Mouse (Mus musculus) forebrain, embryonic 12.5 days (tissue): ENCODE data around the gene Dnajc15. TPM values are rescaled to one million over a fixed set of nuclear protein-coding genes. Genes with fewer than 3 reads are reported as not detected.

ENCODE experiments used
- ATAC-seq: fragments of 200-750 bp; cut with Nextera tagmentation; 2 replicates; pipeline ENCODE4 v1.8.0; 2017; ENCODE audit warnings: moderate TSS enrichment; ENCODE audit not compliant: low FRiP score
- H3K27ac ChIP-seq: fragments of 300-500 bp; sonication (generic); 2 replicates; pipeline ENCODE4 v1.5.1; 2016; ENCODE audit warnings: mild to moderate bottlenecking
- H3K27me3 ChIP-seq: fragments of 300-500 bp; sonication (generic); 2 replicates; pipeline ENCODE4 v1.6.1; 2016; ENCODE audit warnings: mild to moderate bottlenecking
- H3K36me3 ChIP-seq: fragments of 300-500 bp; sonication (generic); replicated peaks from 2 replicates; pipeline ENCODE4 v1.6.1; 2016; ENCODE audit warnings: mild to moderate bottlenecking
- H3K4me1 ChIP-seq: fragments of 300-500 bp; sonication (generic); 2 replicates; pipeline ENCODE4 v1.6.1; 2016
- H3K4me2 ChIP-seq: fragments of 300-500 bp; sonication (generic); 2 replicates; pipeline ENCODE4 v1.6.1; 2016; ENCODE audit warnings: mild to moderate bottlenecking, moderate library complexity
- H3K4me3 ChIP-seq: fragments of 300-500 bp; sonication (generic); replicated peaks from 2 replicates; pipeline ENCODE4 v1.5.1; 2016; ENCODE audit warnings: mild to moderate bottlenecking
- H3K9ac ChIP-seq: fragments of 300-500 bp; sonication (generic); 2 replicates; pipeline ENCODE4 v1.6.1; 2016; ENCODE audit warnings: mild to moderate bottlenecking
- H3K9me3 ChIP-seq: fragments of 300-500 bp; sonication (generic); 2 replicates; pipeline ENCODE4 v1.6.1; 2016
- WGBS: fragments of 180-500 bp; shearing (Covaris S2); methylation state at CpG from one replicate; pipeline ENCODE4 v1.1.7; 2016; 5-methylcytosine and 5-hydroxymethylcytosine counted together
- polyA plus RNA-seq: library from polyadenylated mRNA; unstranded; fragments of >200 nt; fragmentation: Nextera tagmentation; extraction: Ambion mirVana; gene quantifications from 2 replicates; pipeline ENCODE4 v1.2.1, GENCODE M21; 2016

Dnajc15 gene
- polyA plus RNA-seq, 1 experiment from 2014 or later: 89.5 TPM

GRCm38 (mm10) chr14:77777365-77777764 lies 97.6 kb downstream of the Dnajc15 start:
- Histone ChIP-seq H3K27ac (no peak overlapping the region), H3K27me3 (no peaks in the 10 kb centered on the region), H3K4me3 (no peak overlapping the region), H3K4me2 (no peak overlapping the region), H3K36me3 (no peaks in the 10 kb centered on the region), H3K9ac (no peak overlapping the region), H3K4me1 (no peaks in the 10 kb centered on the region; the same call in 1 of the 2 replicates), H3K9me3 (no peaks in the 10 kb centered on the region)
- no peak for ATAC-seq
- 89% methylated on average over 1 of the region's 1 CpGs for WGBS

DNA sequence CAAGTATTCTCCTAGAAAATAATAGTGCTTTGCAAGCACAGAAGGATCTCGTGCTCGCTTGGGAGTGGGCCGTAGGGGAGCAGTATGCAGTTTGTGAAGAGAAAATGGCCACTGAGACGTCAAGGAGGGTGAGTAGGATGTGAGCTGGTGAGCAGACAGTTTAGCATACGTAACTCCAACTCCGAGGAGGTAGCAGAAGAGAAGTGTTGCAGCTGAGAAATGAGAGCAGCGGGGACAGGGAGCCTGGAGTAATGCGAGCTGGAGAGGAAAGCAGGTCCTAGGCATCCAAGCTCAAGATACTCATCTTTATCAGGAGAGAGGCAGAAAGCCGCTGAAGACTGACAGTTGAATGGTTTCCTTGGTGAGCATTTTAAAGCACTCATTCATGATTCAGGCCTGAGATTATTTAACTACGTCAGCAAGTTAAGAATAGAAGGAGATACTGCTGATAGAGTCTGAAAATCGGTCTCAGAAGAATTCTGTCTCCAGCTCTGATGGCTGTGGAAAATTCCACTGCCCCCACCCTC lies 98.9 kb downstream of the Dnajc15 start:
- no peaks in the 10 kb centered on the region; the same call in 1 of the 2 replicates for H3K4me1 ChIP-seq
- H3K9ac ChIP-seq: no peak overlapping the region
- H3K9me3 ChIP-seq: no peaks in the 10 kb centered on the region
- H3K4me3 ChIP-seq: no peak overlapping the region
- no peak overlapping the region for H3K27ac ChIP-seq
- no peak for ATAC-seq
- WGBS: 76% methylated on average over 11 of the region's 11 CpGs
- H3K27me3 ChIP-seq: no peaks in the 10 kb centered on the region
- no peaks in the 10 kb centered on the region for H3K36me3 ChIP-seq
- no peak overlapping the region for H3K4me2 ChIP-seq

DNA sequence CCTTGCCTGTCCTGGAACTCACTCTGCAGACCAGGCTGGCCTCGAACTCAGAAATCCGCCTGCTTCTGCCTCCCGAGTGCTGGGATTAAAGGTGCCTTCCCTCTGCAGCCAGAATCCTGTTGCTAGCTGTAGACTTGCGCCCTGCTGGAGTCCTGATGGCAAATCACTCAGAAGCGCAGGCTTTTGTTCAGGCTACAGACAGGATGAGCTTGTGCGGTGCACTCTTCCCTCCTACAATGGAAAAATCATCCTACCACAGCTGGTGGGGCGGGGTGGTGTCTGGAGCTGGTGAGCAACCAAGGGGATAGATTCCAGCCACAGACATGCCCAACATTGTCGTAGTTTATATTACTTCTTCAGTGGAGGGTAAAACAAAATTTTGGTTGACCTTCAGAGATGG lies 101.6 kb downstream of the Dnajc15 start:
- WGBS: 87% methylated on average over 8 of the region's 8 CpGs
- H3K4me1 ChIP-seq: no peaks in the 10 kb centered on the region; the same call in 1 of the 2 replicates

GRCm38 (mm10) chr14:77771626-77772025 lies 103.3 kb downstream of the Dnajc15 start:
- H3K4me3 ChIP-seq: no peak overlapping the region
- no peaks in the 10 kb centered on the region for H3K36me3 ChIP-seq
- H3K27ac ChIP-seq: no peak overlapping the region
- H3K27me3 ChIP-seq: no peaks in the 10 kb centered on the region
- WGBS: 82% methylated on average over 2 of the region's 2 CpGs
- H3K9ac ChIP-seq: no peak overlapping the region
- no peak overlapping the region for H3K4me2 ChIP-seq
- H3K4me1 ChIP-seq: no peaks in the 10 kb centered on the region; the same call in 1 of the 2 replicates
- no peaks in the 10 kb centered on the region for H3K9me3 ChIP-seq
- no peak for ATAC-seq

More for the DNA sequence above, 101.6 kb downstream of the Dnajc15 start:
- no peaks in the 10 kb centered on the region for H3K9me3 ChIP-seq
- no peak overlapping the region for H3K4me3 ChIP-seq
- ATAC-seq: no peak
- no peak overlapping the region for H3K4me2 ChIP-seq
- H3K9ac ChIP-seq: no peak overlapping the region
- H3K36me3 ChIP-seq: no peaks in the 10 kb centered on the region
- H3K27ac ChIP-seq: no peak overlapping the region
- no peaks in the 10 kb centered on the region for H3K27me3 ChIP-seq

Other genes with a start within 250 kb of the Dnajc15 start
- 0.19 and 0.22 TPM in 2 replicates for gene Epsti1, start 29.1 kb upstream of the Dnajc15 start, polyA plus RNA-seq
- not detected in 2 replicates for gene Fam216b, start 213.9 kb upstream of the Dnajc15 start, polyA plus RNA-seq